ENCODE assay signal across 11 mouse cellular contexts in genomic region chr7:24637046-24637445, GRCm38 (mm10). TPM values are rescaled to one million over a fixed set of nuclear protein-coding genes. Genes with fewer than 3 reads are reported as not detected.
DNase-seq lines count a peak whose midpoint lies in the region; ATAC-seq lines count a peak whose summit lies in the region.
"Had no signal": no experiment of that assay in that cellular context is flagged by ENCODE, and none has a peak within 500 bp of the region (broad histone marks: within the 10 kb centered on the region; RNA-seq: fewer than 3 reads in every experiment).

No protein-coding gene starts in this region.

- no peak overlapping the region for H3K9ac ChIP-seq in embryonic facial prominence, embryonic 14.5 days (ENCODE audit: low read depth, low read length)
- H3K9ac ChIP-seq in intestine, embryonic 14.5 days (ENCODE audit: low read length), result no peak overlapping the region
- H3K9ac ChIP-seq in midbrain, embryonic 15.5 days, result no peak overlapping the region
- H3K9ac ChIP-seq: liver, embryonic 14.5 days had no signal

- intact Hi-C loops in heart, postnatal 36 days (cut with DNase I), result no loop called here
- intact Hi-C loops in heart, postnatal 10 days (cut with DNase I), result no loop called here

- DNase-seq in ES-CJ7 (ENCODE audit: low read depth, low spot score), result peak; percentile 32
- DNase-seq in embryonic facial prominence, embryonic 14.5 days (ENCODE audit: low spot score), result no peak
- DNase-seq in intestine, embryonic 14.5 days (ENCODE audit: low spot score), result no peak
- DNase-seq in adrenal gland, adult (ENCODE audit: inconsistent age in 2 of 2, low spot score in 1 of 2), result no peak
- DNase-seq in heart, postnatal 36 days, result no peak
- DNase-seq in heart, postnatal 10 days, result no peak
- DNase-seq: thymus, postnatal 4 days had no signal

- H3K27ac ChIP-seq in embryonic facial prominence, embryonic 14.5 days (replicated peaks; ENCODE audit: low read depth, low read length), result no peak overlapping the region
- H3K27ac ChIP-seq in intestine, embryonic 14.5 days (ENCODE audit: low read depth), result no peak overlapping the region
- H3K27ac ChIP-seq in midbrain, embryonic 15.5 days, result no peak overlapping the region
- H3K27ac ChIP-seq: kidney, postnatal 0 days; liver, embryonic 14.5 days had no signal

- H3K4me3 ChIP-seq in embryonic facial prominence, embryonic 14.5 days (ENCODE audit: low read depth, low read length), result peak overlapping the region; percentile 49
- H3K4me3 ChIP-seq in intestine, embryonic 14.5 days (ENCODE audit: low read depth, low read length), result no peak overlapping the region
- H3K4me3 ChIP-seq in midbrain, embryonic 15.5 days, result peak overlapping the region; percentile 17; the same call in 1 of the 2 replicates

- ATAC-seq in embryonic facial prominence, embryonic 14.5 days (ENCODE audit: low read depth), result 0 out of 2 replicates have a peak, but pooled peaks have one; percentile 21
- ATAC-seq in intestine, embryonic 14.5 days (replicated peaks; ENCODE audit: low FRiP score, low TSS enrichment, low read depth), result peak; percentile 57
- 0 out of 2 replicates have a peak, but pooled peaks have one; percentile 34 for ATAC-seq in midbrain, embryonic 15.5 days (replicated peaks)

- H3K9me3 ChIP-seq in embryonic facial prominence, embryonic 14.5 days (ENCODE audit: control insufficient read depth, low read length), result no peaks in the 10 kb centered on the region
- peaks cover 6% of the 10 kb centered on the region; the same call in 1 of the 2 replicates for H3K9me3 ChIP-seq in intestine, embryonic 14.5 days (ENCODE audit: control insufficient read depth, low read length)
- no peaks in the 10 kb centered on the region for H3K9me3 ChIP-seq in midbrain, embryonic 15.5 days

- peak overlapping the region; percentile 89 for H3K4me2 ChIP-seq in embryonic facial prominence, embryonic 14.5 days (ENCODE audit: low read depth, low read length)
- peak overlapping the region; percentile 25; the same call in 1 of the 2 replicates for H3K4me2 ChIP-seq in intestine, embryonic 14.5 days (ENCODE audit: low read length)
- peak overlapping the region; percentile 84 for H3K4me2 ChIP-seq in midbrain, embryonic 15.5 days

- H3K4me1 ChIP-seq in embryonic facial prominence, embryonic 14.5 days (ENCODE audit: control insufficient read depth, insufficient read depth, low read length), result no peaks in the 10 kb centered on the region
- H3K4me1 ChIP-seq in intestine, embryonic 14.5 days (replicated peaks; ENCODE audit: control insufficient read depth, insufficient read depth, low read length), result 0 out of 2 replicates have a peak, but pooled peaks cover 3% of the 10 kb centered on the region
- peaks cover 17% of the 10 kb centered on the region for H3K4me1 ChIP-seq in midbrain, embryonic 15.5 days

- 1% methylated on average over 17 of the region's 18 CpGs for WGBS in embryonic facial prominence, embryonic 14.5 days
- 4% methylated on average over 17 of the region's 18 CpGs for WGBS in intestine, embryonic 14.5 days
- WGBS in midbrain, embryonic 15.5 days, result under 1% methylated on average over 18 of the region's 18 CpGs

- peaks cover 54% of the 10 kb centered on the region for H3K27me3 ChIP-seq in embryonic facial prominence, embryonic 14.5 days (replicated peaks; ENCODE audit: control insufficient read depth, insufficient read depth, low read length)
- peaks cover 60% of the 10 kb centered on the region for H3K27me3 ChIP-seq in intestine, embryonic 14.5 days (replicated peaks; ENCODE audit: control insufficient read depth, insufficient read depth, low read length)
- peaks cover 48% of the 10 kb centered on the region for H3K27me3 ChIP-seq in midbrain, embryonic 15.5 days (replicated peaks)

- no peaks in the 10 kb centered on the region for H3K36me3 ChIP-seq in embryonic facial prominence, embryonic 14.5 days (ENCODE audit: control insufficient read depth, insufficient read depth, low read length)
- H3K36me3 ChIP-seq in intestine, embryonic 14.5 days (ENCODE audit: control insufficient read depth, insufficient read depth, low read length), result no peaks in the 10 kb centered on the region
- H3K36me3 ChIP-seq in midbrain, embryonic 15.5 days (replicated peaks), result no peaks in the 10 kb centered on the region

RNA-seq across cellular contexts. Expression of gene Lypd3, which starts 0.7 kb away (rescaled TPM):
- polyA plus RNA-seq in embryonic facial prominence, embryonic 14.5 days (2014; fragmentation: Nextera tagmentation; extraction: Ambion mirVana), result 24.7 TPM in 2 replicates
- 0.50 and 0.77 TPM in 2 replicates for polyA plus RNA-seq in intestine, embryonic 14.5 days (2014; fragmentation: Nextera tagmentation; extraction: Ambion mirVana)
- 0.31 and 0.49 TPM in 2 replicates for polyA plus RNA-seq in midbrain, embryonic 15.5 days (2015; fragmentation: Nextera tagmentation; extraction: Ambion mirVana)
- not detected for total RNA-seq in heart, postnatal 36 days (2021)
- total RNA-seq in heart, postnatal 10 days (2021), result not detected

RNA-seq across cellular contexts. Expression of gene Phldb3, which starts 26.5 kb away (rescaled TPM):
- 0.43 and 0.60 TPM in 2 replicates for polyA plus RNA-seq in embryonic facial prominence, embryonic 14.5 days (2014; fragmentation: Nextera tagmentation; extraction: Ambion mirVana)
- polyA plus RNA-seq in intestine, embryonic 14.5 days (2014; fragmentation: Nextera tagmentation; extraction: Ambion mirVana), result 0.31 and 0.38 TPM in 2 replicates
- not detected in 2 replicates for polyA plus RNA-seq in midbrain, embryonic 15.5 days (2015; fragmentation: Nextera tagmentation; extraction: Ambion mirVana)
- total RNA-seq in heart, postnatal 36 days (2021), result under 1 TPM; 0.36 to 0.89 TPM
- under 1 TPM; 0.22 to 0.48 TPM for total RNA-seq in heart, postnatal 10 days (2021)

RNA-seq across cellular contexts. Expression of gene Tex101, which starts 39.4 kb away (rescaled TPM):
- not detected in 2 replicates for polyA plus RNA-seq in embryonic facial prominence, embryonic 14.5 days (2014; fragmentation: Nextera tagmentation; extraction: Ambion mirVana)
- polyA plus RNA-seq in intestine, embryonic 14.5 days (2014; fragmentation: Nextera tagmentation; extraction: Ambion mirVana), result not detected in 2 replicates
- 0.17 TPM in 1 of 2 replicates, not detected in the other for polyA plus RNA-seq in midbrain, embryonic 15.5 days (2015; fragmentation: Nextera tagmentation; extraction: Ambion mirVana)
- total RNA-seq in heart, postnatal 36 days (2021), result not detected
- total RNA-seq in heart, postnatal 10 days (2021), result not detected
- polyA plus RNA-seq: gonadal fat pad, adult 2 months; kidney, postnatal 0 days; liver, embryonic 14.5 days had no signal

RNA-seq across cellular contexts. Expression of gene Zfp575, which starts 49.6 kb away (rescaled TPM):
- 4.3 and 4.6 TPM in 2 replicates for polyA plus RNA-seq in embryonic facial prominence, embryonic 14.5 days (2014; fragmentation: Nextera tagmentation; extraction: Ambion mirVana)
- 3.1 and 3.6 TPM in 2 replicates for polyA plus RNA-seq in intestine, embryonic 14.5 days (2014; fragmentation: Nextera tagmentation; extraction: Ambion mirVana)
- polyA plus RNA-seq in midbrain, embryonic 15.5 days (2015; fragmentation: Nextera tagmentation; extraction: Ambion mirVana), result 16.3 and 18.1 TPM in 2 replicates
- total RNA-seq in heart, postnatal 36 days (2021), result under 1 TPM; 0.08 to 0.11 TPM
- under 1 TPM; 0.32 to 0.45 TPM for total RNA-seq in heart, postnatal 10 days (2021)

RNA-seq across cellular contexts. Expression of gene Ethe1, which starts 49.7 kb away (rescaled TPM):
- 25.5 and 25.6 TPM in 2 replicates for polyA plus RNA-seq in embryonic facial prominence, embryonic 14.5 days (2014; fragmentation: Nextera tagmentation; extraction: Ambion mirVana)
- 42.9 and 46.5 TPM in 2 replicates for polyA plus RNA-seq in intestine, embryonic 14.5 days (2014; fragmentation: Nextera tagmentation; extraction: Ambion mirVana)
- 25.4 and 25.8 TPM in 2 replicates for polyA plus RNA-seq in midbrain, embryonic 15.5 days (2015; fragmentation: Nextera tagmentation; extraction: Ambion mirVana)
- 10 to 100 TPM; 52.9 to 56.5 TPM for total RNA-seq in heart, postnatal 36 days (2021)
- 10 to 100 TPM; 20.5 to 25.0 TPM for total RNA-seq in heart, postnatal 10 days (2021)

Comparison
In these comparisons a context has a peak if more than half of its experiments do, and no peak if none do; other contexts are left out.
1. H3K4me2 ChIP-seq: peak in every context shown above with its lines; median percentile 89 in embryonic facial prominence, embryonic 14.5 days; 84 in midbrain, embryonic 15.5 days; 25 in intestine, embryonic 14.5 days.
2. RNA of gene Lypd3, which starts 0.7 kb away (polyA plus RNA-seq): 24.7 TPM in embryonic facial prominence, embryonic 14.5 days; 0.50 to 0.77 TPM in intestine, embryonic 14.5 days and 0.31 to 0.49 TPM in midbrain, embryonic 15.5 days; every median in the first group is over 10 times any median in the second.
3. Peak in every context shown above with its lines, with median percentiles within 50 percentile points of each other: ATAC-seq.